Mouse (Mus musculus): ENCODE data around the gene Pikfyve. TPM values are rescaled to one million over a fixed set of nuclear protein-coding genes. Genes with fewer than 3 reads are reported as not detected.

The Pikfyve gene
- polyA plus RNA-seq (2017; shearing (Covaris generic)) = 10 to 100 TPM; 11.5 to 13.6 TPM

GRCm38 (mm10) chr1:65186287-65187073 is at the start of gene Pikfyve, which contains the start of gene Idh1:
Gene Pikfyve (plus strand): TSS chr1:65186683.
Gene Idh1 (minus strand): TSS chr1:65186500.
- ATAC-seq = peak; percentile 100

- no peak for ATAC-seq
Measured at GRCm38 (mm10) chr1:65137560-65137959, 48.9 kb upstream of the Pikfyve start.

GRCm38 (mm10) chr1:65144783-65145182 is 41.7 kb upstream of the Pikfyve start:
- ATAC-seq = no peak

- ATAC-seq = no peak
Measured at GRCm38 (mm10) chr1:65146601-65147000, 39.9 kb upstream of the Pikfyve start.

- no peak for ATAC-seq
Measured at GRCm38 (mm10) chr1:65147326-65147725, 39.2 kb upstream of the Pikfyve start.

GRCm38 (mm10) chr1:65147971-65148370 is 38.5 kb upstream of the Pikfyve start:
- no peak for ATAC-seq

- no peak for ATAC-seq
Measured at GRCm38 (mm10) chr1:65154814-65155213, 31.7 kb upstream of the Pikfyve start.

GRCm38 (mm10) chr1:65156111-65156510 is 30.4 kb upstream of the Pikfyve start:
- no peak for ATAC-seq

GRCm38 (mm10) chr1:65162210-65162609 is 24.3 kb upstream of the Pikfyve start:
- ATAC-seq = no peak

GRCm38 (mm10) chr1:65167496-65167895 is 19.0 kb upstream of the Pikfyve start:
- ATAC-seq = no peak

GRCm38 (mm10) chr1:65169536-65169935 is 16.9 kb upstream of the Pikfyve start:
- no peak for ATAC-seq

- no peak for ATAC-seq
Measured at GRCm38 (mm10) chr1:65169947-65170346, 16.5 kb upstream of the Pikfyve start.

GRCm38 (mm10) chr1:65171579-65171978 is 14.9 kb upstream of the Pikfyve start:
- ATAC-seq = no peak

- ATAC-seq = no peak
Measured at GRCm38 (mm10) chr1:65173716-65174115, 12.8 kb upstream of the Pikfyve start.

- no peak for ATAC-seq
Measured at GRCm38 (mm10) chr1:65176171-65176570, 10.3 kb upstream of the Pikfyve start.

GRCm38 (mm10) chr1:65176912-65177311 is 9.6 kb upstream of the Pikfyve start:
- no peak for ATAC-seq

- ATAC-seq = no peak
Measured at GRCm38 (mm10) chr1:65177452-65177851, 9.0 kb upstream of the Pikfyve start.

GRCm38 (mm10) chr1:65178126-65178901 is 8.2 kb upstream of the Pikfyve start:
- ATAC-seq = peak; percentile 92

- ATAC-seq = peak; percentile 45
Measured at GRCm38 (mm10) chr1:65178902-65179432, 7.5 kb upstream of the Pikfyve start.

GRCm38 (mm10) chr1:65179634-65180249 is 6.7 kb upstream of the Pikfyve start:
- ATAC-seq = peak; percentile 16

GRCm38 (mm10) chr1:65181459-65181858 is 5.0 kb upstream of the Pikfyve start:
- ATAC-seq = no peak

- ATAC-seq = no peak
Measured at GRCm38 (mm10) chr1:65183994-65184393, 2.5 kb upstream of the Pikfyve start.

GRCm38 (mm10) chr1:65185011-65185410 is 1.5 kb upstream of the Pikfyve start:
- ATAC-seq = no peak
